Mouse (Mus musculus) lung, postnatal 0 days (tissue): Measurements from ENCODE around the gene Ap1s3.

ENCODE experiments used
- CTCF ChIP-seq: IDR thresholded peaks from 2 replicates; pipeline ENCODE4 v1.5.1; 2016; ENCODE audit warnings: antibody characterized with exemption, mild to moderate bottlenecking
- EP300 ChIP-seq: IDR thresholded peaks from 2 replicates; pipeline ENCODE4 v1.6.1; 2016; ENCODE audit warnings: antibody characterized with exemption, mild to moderate bottlenecking, control low read depth

- TF ChIP-seq EP300 (no peak), CTCF (no peak)
These were observed 32.9 kb upstream of the Ap1s3 start for GRCm38 (mm10) chr1:79704672-79705071.
